Mouse (Mus musculus) frontal cortex, postnatal 25 days (tissue): ENCODE results near the gene Galnt9.

Experiments
- DNase-seq, 2 experiments: peaks; one replicate each; pipeline ENCODE4 v3.0.0; 2022; ENCODE audit warnings: low spot score in 2 of 2

Galnt9 gene

DNA sequence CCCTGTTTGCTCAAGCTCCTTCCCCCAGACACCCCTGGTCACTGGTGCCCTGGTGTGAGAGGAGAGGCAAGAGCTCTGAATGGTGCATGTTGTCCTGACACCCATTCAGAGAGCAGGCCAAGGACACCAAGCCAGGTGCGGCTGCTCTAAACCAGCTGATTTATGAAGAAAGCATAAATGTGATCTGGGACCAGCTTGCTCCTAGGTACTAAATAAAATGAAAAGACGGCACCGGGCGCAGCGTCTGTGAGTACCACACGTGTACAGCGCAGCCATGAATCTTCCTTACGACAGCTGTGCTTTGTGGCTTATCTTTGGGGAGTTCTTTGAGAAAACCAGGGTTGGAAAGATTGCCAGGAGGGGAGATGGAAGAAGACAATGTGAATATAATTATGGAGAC, 8.2 kb upstream of the Galnt9 start:
- DNase-seq: no peak

DNA sequence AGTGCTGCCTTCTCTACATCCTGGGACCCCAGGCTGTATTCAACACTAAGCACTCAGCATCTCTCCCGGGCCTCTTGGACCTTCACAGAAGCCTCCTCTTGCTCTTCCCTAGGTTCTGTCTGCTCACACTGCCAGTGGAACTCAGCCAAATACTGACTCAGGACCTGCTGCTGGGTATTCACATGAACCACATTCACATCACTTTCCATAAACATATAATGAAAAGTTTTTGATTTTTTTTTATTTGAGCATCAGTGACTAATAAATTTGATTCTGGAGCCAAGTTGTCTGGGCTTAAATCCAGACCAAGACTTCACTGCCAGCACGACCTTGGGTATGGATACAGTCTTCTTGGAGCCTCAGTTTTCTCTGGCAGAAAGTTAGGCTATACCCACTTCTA, 3.2 kb upstream of the Galnt9 start:
- no peak for DNase-seq

DNA sequence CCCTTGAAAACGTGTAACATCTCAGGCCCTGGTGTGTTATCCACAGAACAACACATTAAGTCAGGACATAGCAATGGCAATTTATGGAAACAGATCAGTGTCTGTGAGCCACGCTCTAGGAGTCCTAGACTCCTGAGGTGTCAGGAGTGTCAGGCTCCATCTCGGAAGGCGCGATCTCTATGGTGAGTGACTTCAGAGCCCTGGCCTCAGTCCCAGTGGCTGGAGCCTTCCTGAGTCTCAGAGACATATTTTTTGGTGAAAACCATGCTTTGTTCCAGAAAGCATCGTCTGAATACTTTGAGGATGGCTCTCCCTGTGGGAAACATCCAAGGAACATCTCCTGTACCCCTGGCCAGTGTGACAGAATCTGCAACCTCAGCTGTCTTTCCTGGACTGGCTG, 2.7 kb upstream of the Galnt9 start:
- no peak for DNase-seq

DNA sequence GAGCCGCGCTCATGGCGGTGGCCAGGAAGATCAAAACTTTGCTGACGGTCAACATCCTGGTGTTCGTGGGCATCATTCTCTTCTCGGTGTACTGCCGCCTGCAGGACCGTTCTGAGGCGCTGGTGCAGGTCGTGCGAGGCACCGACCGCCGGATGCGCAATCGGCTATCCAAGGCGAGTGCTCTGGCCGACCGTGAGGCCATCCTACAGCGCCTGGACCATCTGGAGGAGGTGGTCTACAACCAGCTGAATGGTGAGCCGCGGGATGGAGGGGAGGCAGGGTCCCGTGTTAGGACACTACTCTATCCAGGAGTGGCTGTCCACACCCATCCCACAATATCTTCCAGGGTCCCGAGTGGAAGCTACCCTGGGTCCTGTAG, 525 bp downstream of the Galnt9 start:
- DNase-seq: no peak

DNA sequence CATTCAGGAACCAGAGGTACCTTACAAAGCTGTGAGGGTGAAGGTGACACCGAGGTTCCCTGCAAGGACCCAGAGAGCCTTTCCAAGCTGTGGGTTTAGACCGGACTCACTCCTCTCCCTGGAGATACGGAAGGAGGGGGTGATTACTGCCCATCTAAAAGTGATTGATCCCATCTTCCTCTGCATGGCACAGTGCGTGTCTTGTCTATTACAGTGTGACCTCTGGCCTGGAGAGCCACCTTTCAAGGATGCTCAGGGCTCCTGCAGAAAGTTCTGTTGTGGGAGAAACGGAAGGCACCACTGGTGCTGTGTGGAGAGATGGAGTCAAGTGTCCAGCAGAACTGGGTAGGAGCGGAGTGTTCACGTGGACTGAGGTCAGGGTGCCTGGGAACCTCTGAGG, 1.2 kb downstream of the Galnt9 start:
- DNase-seq: no peak

DNA sequence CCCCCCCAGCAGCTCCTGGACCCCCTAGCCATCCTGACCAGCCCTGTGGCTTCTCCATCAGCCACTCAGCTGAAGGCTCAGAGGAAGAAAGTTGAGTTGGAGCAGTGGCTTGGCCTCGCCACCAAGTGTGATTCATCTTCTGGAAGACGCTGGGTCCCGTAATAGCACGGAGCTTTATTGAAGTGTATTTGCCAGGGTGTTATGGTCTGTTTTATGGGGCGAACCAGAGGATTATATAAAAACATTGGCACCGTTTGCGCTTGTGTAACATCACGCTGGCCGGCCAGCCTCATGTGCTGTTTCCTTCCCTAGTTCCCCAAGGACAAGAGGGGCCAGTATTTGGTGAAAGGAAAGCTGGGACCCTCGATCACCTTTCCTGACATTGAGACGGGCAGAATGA, 2.0 kb downstream of the Galnt9 start:
- DNase-seq: no peak

DNA sequence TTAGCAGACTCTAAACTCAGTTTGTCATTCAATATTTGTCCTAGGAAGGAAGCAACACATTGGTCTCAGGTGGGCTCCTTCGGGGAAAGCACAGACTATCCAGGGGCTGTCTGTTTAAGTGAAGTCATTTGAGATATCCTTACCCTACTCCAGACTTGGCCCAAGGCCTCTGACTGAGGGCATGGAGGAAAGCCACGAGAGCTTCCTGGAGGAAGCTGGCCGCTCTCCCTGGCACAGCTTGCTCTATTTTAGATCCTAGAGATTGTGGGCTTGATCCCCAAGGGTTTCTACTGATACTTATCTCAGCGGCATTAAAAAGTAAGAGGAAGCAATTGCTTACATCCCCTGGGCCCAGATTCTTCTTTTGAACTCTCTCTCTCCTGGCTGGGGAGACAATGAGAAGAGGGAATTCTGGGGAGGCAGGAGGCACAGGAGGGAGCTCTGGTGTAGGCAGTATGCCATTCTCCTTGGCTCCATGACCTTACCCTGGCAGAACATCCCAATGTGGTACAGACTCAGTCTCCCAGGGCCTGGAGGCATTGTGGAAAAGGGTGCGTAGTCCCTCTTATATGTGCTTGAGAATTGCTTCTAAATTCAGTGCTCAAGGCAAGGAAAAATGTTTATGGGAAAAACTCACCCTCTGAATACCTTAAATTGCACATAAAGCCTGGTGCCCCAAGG, 2.7 kb downstream of the Galnt9 start:
- DNase-seq: no peak

DNA sequence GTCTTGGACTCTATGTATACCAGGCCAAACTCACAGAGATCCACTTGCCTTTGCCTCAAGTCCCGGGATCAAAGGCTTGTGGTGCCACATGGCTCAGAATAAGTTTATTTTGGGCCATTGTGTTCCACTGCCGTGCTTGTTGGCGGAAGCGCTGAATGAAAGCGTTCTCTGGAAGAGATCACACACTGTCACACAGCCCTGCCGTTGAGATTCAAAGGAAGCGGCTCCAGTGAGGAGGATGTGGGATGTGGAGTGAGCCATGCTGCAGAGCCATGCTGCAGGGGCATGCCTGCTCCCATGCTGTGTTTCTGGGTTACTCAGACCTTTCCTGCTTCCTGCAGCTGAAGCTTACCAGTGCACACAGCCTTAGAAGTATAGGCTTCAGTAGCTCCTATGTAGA, 4.3 kb downstream of the Galnt9 start:
- DNase-seq: no peak

DNA sequence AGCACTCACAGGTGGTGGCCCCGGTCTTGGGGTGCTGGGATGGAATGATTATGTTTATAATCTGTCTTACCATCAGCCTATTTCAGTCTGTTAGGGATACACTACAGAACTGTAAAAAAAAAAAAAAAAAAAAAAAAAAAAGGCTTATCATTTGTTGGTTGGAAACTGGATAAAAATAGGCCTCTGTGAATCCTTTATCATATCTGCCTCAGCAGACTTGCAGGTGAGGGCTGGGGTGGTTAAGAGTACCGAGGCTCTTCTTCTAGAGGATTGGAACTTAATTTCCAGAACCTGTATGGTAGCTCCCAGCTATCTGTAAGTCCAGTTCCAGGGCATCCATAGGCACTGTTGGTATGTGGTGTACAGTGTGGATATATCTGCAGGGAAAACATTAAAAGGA, 6.0 kb downstream of the Galnt9 start:
- DNase-seq: no peak

DNA sequence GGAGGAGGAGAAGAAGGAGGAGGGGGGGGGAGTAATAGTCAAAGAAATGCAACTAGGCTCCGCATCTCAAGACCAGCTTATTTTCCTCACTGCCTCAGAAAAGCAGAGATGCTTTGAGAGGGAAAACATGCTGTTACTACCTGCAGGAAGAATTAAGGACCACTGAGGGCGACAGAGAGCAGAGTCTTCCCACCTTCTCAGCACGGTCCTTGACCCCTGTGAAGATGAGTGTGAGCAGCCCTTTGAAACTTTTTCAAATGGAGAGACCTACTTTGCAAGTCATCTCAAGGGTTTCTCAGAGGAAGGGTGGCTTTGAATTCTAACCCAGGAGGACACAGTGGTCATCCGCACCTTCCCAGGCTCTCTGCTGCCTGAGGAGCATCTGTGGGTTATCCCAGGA, 6.7 kb downstream of the Galnt9 start:
- no peak for DNase-seq

DNA sequence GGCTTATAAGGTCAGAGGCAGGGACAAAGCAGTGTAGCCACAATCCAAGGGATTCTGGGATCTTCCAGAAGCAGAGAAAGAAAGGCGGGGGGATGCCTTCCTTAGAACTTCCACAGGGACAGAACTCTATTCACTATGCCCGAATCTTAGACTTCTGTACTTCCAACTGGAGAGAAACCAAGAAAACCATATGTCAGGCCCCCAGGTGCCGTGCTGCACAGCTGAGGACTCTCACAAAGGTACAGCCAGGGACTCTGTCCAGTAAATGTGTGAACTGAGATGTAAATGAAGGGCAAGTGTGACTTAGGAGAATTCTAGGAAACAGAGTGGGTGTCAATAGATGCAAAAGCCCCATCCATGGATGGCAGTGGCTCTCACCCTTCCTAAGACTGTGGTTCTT, 7.8 kb downstream of the Galnt9 start:
- no peak for DNase-seq

DNA sequence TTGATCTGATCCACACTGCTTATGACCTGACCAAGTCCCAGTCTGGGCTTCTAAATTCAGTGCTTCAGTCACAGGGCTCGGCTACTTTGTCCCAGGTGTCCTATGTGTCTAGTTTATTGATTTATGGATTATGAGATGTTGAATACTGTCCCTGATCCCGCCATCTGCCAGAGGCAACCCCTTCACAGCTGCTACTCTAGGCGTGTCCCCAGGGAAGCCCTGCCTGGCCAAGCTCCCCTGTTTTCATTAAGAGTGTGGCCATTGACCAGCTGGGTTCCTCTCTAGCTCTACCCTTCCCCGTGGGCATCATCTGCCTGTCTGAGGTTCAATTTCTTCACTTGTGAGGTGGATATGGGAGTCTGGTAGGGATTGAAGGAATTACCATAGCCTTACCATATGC, 9.2 kb downstream of the Galnt9 start:
- DNase-seq: no peak

DNA sequence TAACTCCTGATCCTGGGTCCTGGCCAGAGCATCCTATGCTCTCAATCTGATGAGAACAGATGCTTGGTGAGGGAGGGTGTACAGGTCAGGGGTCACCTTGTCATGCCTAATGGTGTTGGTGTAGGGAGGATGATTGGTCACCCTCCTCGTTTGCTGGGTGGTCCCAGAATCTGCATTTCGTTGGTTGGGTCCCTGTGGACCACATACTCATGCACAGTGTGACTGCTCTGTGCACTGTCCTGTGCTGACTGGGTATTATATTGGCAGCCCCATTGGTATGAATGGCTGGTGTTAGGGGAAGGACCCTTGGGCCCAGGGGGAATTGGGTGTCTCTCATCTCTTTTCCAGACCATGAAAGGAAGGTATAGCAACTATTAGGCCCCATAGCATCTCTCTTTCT, 11.0 kb downstream of the Galnt9 start:
- DNase-seq: no peak

DNA sequence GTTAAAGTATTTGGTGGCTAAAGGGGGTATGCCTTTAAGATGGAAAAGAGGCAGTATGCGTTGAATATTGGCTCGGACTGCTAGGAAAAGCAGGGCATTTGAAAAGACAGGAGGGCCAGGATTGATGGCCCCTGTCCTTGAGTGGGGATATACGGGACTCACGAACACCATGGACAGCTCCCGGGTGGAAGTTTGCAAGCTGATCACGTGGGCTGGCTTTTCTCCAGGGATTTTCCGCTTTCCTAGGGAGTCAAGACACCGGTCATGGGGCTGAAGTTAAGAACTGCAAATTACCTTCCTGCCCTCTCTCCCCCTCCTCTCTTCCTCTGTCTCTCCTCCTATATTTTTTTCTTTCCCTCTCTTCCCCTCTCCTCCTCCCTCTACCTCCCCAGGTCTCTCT, 14.2 kb downstream of the Galnt9 start:
- DNase-seq: no peak

DNA sequence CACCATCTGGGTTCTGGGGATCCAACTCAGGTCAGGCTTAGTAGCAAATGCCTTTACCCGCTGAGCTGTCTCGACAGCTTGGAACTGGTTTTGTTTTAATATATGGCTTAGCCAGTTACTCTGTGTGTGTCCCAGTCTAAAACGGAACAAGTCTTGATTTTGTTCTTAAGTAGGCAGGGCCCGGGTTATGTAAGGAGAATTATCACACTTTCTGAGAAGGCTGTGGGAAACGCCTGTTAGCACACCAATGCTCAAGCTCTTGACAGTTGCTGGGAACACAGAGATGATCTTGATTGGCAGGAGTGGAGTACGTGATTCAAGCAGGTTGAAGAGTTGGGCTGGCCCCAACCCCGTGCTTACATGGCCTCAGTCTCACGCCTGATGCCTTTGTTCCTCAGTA, 15.5 kb downstream of the Galnt9 start:
- DNase-seq: no peak

DNA sequence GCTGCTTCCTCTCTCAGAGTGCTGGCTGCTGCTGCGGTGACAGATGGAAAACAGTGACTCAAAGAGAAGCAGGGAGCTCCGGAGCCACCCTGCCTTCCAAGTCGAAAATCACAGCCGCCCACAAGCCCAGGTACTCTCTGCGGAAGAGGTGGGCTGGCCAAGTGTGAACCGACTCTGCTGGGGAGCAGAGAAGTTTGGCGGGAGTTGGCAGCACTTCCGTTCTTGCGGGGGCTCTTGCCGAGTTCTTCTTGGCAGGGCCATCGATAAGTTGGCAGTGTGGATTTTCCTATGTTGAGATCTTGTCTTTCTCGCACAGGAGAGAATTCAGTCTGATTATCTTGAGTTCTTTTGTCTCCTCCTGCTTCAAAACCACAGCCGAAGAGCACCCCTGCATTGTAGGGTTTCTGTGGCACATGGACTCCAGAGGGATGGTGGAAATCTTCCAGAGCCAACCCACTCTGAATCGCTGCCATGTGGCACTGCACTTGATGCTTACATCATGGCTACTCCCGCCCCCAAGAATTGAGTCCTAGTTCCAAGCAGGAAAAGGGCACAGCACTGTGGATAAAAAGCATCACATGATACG, 18.7 kb downstream of the Galnt9 start:
- DNase-seq: peak; percentile 56 to 77

DNA sequence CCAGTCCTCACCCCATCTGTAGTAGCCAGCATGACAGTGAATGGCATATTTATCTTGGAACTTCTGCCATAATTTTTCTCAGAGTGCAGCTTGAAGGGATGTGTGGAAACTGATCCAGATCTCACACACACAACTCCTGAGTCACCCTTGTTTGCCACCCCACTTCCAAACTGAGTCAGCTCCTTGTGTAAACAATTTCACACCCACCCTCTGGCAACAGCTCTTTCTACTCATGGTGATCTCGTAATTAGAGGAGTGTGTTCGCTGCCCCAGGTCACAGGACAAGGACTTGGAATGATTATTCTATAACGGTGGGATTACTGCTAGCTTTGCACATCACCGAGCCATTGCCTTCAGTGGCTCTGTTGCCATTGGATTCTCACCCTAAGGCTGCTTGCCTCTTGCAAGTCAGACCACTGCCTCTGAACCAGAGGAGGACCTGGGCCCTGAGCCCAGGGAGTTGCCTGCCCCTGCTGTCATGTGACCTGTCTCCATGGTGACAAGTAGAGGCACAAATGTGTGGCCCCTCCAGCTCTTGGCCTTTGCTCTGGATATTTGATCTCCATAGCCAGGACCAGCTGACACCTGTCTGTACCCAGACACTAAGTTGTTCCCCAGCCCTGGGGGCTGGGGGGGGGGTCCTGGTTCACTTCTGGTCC, 21.0 kb downstream of the Galnt9 start:
- no peak for DNase-seq

DNA sequence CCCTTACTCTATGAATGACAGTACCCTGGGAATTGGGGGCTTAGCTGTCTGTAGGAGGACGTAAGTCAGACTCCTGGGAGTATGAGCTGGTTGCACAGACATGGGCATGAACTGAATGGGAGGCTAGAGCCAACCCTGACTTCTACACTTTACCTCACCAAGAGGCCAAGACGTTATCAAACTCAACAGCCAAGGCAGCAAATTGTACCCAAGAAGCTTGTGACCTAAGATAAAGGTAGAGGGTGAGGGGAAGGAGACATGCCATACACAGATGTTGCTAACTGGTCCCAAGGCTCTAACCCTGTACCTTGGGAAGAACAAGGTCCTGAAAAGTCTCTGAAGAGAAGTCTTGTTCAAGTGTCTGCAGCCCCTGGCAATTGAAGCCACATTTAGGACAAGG, 23.4 kb downstream of the Galnt9 start:
- no peak for DNase-seq

DNA sequence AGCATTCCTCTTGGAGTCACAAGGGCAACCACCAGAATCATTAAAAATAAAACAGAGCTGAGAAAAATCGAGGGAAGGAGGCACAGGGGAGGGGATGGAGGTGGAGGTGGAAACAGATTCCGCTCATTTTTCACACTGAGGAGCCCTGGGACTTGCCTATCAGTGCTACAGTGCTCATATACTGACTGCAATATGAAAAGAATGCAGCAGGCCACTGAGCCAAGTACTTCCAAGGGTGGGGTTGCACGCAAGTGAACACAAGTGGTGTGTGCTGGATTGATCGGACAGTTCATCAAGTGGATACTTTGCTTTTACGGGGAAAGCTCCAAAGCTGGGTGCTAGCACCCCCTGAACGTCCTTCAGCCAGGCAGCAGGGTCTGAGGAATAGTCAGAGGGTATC, 30.7 kb downstream of the Galnt9 start:
- no peak for DNase-seq

DNA sequence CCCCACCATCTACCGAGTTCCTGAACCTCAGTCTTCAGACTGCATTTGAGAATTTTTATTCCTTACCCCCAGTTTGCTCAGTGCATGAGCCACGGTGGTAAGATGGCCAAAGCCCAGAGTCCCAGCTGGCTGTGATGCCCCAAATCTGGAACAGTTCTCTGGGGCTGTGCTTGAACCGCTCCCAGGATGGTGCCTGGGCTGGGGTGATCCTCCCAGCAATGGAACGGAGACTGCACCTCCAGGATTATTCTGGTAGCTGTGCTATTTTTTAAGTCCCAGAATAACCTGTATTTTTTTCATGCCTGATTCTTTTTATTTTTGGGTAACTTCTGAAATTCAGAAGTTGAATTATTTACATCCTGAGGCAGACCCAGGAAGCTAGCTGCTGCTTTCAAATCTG, 35.1 kb downstream of the Galnt9 start:
- no peak for DNase-seq

DNA sequence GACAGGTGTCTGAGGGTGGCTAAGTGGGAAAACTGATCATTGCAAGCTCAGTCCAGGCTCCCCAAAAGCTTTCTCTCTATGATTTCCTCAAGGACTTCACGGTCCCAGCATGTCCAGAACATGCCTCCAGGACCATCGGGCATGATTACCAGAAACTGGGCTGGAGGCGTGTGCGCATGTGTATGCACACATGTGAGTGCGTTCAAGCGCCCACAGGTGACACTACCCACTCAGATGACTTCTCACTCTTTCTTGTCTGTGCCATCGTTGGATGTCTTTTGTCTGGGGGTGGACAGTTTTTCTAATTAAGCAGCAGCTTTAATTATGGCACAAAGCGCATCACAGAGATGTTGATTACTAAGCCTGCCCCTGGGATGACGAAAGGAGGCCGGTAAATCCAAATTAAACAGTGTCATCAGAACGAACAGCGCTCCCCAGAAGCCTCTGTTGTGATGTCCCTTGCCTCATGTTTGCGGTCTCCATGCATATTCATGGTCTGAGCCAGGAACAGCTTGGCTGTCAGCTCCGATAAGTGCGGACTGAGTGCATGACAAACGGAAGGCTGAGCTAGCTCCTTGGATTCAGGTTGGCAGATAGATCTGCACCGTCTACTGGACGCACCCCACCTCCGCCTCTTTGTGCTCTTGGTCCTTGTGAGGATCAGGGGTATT, 36.5 kb downstream of the Galnt9 start:
- no peak for DNase-seq

DNA sequence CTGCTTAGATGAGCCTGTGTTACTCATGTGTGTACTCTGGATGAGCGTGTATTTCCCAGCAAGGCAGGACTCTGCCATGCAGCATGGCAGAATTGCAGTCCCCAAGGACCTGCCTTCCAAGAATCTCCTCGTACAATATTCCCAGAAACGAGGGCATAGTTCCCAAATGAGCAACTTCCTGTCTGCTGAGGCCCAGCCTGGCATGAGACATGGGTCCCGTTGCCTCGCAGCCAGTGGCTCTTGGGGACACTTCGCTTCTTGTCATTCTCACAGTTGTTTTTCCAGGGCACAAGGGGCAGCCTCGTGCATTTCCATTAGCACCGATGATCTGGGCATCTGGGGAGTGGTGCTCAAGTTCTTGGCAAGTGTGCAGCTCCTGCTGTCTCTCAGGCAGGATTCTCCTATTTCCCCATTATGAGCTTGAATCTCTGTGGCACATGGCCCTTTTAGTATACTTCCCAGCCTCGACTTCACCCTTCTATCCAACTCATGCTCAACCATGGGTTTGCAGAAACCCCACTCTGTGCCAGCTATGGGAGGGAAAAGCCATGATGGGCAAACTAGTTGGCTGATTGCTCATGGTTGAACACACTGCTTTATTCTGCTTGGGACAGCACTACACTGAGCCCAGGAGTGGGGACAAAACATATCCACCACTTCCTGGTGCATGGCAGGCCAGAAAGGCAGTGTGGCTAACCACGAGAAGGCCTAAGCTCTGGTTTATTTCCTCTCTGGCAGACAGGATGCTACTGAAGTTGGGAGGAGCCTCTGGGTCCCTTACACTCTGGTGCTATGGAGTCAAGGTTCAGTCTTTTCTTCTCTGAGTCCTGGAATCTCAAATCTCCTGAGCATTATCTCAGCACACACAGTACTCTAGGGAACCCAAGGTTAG, 38.7 kb downstream of the Galnt9 start:
- DNase-seq: no peak
